Mouse (Mus musculus) lung, postnatal 0 days (tissue): ENCODE measurements around the gene Gabra2.

Experiments
- CTCF ChIP-seq: IDR thresholded peaks from 2 replicates; pipeline ENCODE4 v1.5.1; 2016; ENCODE audit warnings: antibody characterized with exemption, mild to moderate bottlenecking
- EP300 ChIP-seq: IDR thresholded peaks from 2 replicates; pipeline ENCODE4 v1.6.1; 2016; ENCODE audit warnings: antibody characterized with exemption, mild to moderate bottlenecking, control low read depth

DNA sequence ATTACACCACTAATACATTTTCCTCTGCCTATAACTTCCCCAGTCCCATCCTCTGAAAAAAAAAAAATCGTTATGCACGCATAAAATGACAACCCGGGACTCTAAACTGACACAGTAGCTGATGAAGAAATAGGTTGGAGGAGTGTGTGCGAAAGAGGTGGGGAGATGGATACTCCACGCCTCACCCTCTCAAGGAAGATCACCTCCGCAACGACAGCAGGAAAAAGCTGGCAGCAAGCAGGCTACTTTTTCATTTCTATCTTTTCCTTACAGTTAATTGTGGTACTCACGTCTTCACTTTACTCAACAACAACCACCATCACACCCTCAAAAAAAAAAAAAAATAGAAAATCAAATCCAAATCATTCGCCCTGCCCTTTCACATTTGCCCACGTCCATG is 873 bp downstream of the Gabra2 start:
- TF ChIP-seq CTCF, result no peak
- TF ChIP-seq EP300, result no peak
